Mouse (Mus musculus) liver, embryonic 18 days (tissue): Measurements from ENCODE around the gene Bdh1. TPM values are rescaled to one million over a fixed set of nuclear protein-coding genes. Genes with fewer than 3 reads are reported as not detected.

Experiments used
- polyA plus RNA-seq: library from polyadenylated mRNA; depleted of rRNA; stranded (reverse); fragments of >200 nt; gene quantifications from 2 replicates; pipeline ENCODE4 v1.2.3, GENCODE M21; 2012; rRNA removed

Bdh1 gene
- 213 and 249 TPM in 2 replicates for polyA plus RNA-seq

DNA sequence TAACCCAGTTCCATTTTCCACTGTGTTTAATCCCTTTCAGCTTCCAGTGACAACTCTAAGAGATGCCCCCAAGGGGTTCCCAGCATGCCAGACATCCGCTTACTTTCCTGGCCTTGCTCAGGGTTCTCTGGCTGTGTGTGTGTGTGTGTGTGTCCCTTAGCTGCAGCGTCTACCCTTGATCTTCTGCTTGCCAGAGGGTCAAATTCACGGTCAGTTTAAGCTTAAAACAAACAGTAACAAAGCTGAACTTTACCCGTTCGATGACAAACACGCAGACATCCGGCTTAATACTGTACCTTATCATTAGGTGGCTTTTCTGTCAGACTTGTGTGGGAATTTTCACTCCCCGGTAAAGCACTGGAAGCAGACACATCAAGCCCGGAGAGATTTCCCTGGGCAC is at the start of gene Bdh1:
Bdh1 (plus strand) TSS at position 281 of the 400 bp plus-strand sequence.

Other genes with a start within 250 kb of the Bdh1 start
- 7.0 and 8.1 TPM in 2 replicates for gene Acap2, start 221.0 kb upstream of the Bdh1 start, polyA plus RNA-seq
- gene Ppp1r2, start 147.0 kb upstream of the Bdh1 start, polyA plus RNA-seq: 14.2 and 15.5 TPM in 2 replicates
- gene Apod, start 107.5 kb upstream of the Bdh1 start, polyA plus RNA-seq: 0.05 TPM in 1 of 2 replicates, not detected in the other
- 11.6 and 13.7 TPM in 2 replicates for gene Dlg1, start 241.2 kb downstream of the Bdh1 start, polyA plus RNA-seq